Mouse (Mus musculus): ENCODE data around the gene Mrgprb5. TPM values are rescaled to one million over a fixed set of nuclear protein-coding genes. Genes with fewer than 3 reads are reported as not detected.
"Not testable (repeated sequence)": the region's sequence is repeated elsewhere in the genome, so short reads cannot be mapped to it uniquely, and the experiment has no call there.

Gene Mrgprb5
- total RNA-seq (2021) = not detected
- long read RNA-seq, experiment 1 = 0 reads
- long read RNA-seq, experiment 2 = 0 reads

DNA sequence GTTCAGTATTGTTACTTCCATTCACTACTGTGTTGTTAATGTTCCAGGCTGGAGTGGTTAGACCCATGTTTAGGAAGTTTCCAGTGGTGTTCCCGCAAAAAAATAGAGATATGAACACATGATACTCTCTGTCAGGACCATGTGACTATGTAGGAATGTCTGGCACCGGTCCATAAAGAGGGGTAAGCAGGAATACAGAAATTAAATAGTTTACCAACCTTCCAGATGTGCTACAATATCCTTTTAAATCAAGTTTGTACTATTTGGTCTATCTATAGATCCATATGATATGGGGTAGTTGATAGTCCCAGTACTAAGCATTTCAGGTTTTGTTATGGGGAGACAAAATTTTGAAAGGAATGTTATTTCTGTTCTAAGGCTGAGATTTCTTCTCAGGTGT lies at the start of gene Mrgprb5:
TSS of gene Mrgprb5 (minus strand) at position 101 of the 400 bp plus-strand sequence.
- no peak for DNase-seq

DNA sequence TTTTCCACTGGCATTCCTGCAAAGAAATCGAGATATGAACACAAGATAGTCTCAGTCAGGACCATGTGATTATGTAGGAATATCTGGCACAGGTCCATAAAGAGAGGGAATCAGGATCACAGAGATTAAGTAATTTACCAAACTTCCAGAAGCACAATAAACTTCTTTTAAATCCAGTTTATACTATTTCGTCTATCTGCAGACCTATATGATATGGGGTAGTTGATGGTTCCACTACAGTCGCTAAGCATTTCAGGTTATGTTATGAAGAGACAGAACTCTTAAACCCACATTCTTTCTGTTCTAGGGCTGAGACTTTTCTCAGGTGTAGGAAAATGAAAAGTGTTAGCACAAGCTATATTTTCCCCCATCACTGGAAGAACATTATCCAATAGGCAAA lies 30.4 kb upstream of the Mrgprb5 start, which contains the start of gene Mrgprb4:
TSS of gene Mrgprb4 (minus strand) at position 101 of the 400 bp plus-strand sequence.
- DNase-seq = no peak

DNA sequence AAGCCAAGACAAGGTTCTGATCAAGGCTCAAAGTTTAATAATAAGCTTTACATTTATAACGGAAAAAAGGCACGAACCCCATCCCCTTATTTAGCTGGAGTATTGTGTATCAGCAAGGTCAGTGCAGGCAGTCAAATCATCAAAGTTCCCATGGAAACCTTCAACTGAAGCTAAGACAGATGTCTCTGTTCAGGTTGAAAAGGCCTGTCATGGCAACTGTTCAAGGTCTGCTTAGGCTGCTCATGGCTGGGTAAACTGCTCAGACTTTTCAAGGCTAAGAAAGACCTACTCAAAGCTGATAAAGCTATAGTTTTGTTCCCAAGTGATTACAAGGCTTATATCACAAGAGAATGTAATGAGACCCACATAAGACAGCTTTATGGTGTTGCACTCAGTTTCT lies 1.3 kb downstream of the Mrgprb5 start:
- peak; percentile 30 for DNase-seq

DNA sequence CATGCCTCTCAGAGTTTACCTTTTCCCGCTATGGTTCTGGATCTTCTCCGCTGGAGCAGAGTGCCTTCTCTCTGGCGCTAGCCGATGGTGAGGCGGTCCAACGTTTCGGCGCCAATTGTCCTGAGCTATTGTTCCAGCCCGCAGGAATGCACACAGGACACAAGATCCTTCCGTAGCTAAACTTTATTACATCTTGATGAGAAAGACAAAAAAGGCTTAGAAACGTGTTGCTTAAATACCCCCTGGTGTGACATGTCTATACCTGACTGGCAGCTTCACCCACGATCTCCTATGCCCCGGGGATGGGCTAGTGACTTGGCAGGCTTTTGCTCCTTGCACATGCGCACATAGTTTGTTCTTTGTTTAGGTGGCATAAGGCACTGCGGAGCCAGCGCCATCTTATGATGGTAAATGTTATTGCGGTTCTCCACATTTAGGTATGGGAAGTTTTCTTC lies 30.5 kb downstream of the Mrgprb5 start:
- DNase-seq = peak; percentile 31

DNA sequence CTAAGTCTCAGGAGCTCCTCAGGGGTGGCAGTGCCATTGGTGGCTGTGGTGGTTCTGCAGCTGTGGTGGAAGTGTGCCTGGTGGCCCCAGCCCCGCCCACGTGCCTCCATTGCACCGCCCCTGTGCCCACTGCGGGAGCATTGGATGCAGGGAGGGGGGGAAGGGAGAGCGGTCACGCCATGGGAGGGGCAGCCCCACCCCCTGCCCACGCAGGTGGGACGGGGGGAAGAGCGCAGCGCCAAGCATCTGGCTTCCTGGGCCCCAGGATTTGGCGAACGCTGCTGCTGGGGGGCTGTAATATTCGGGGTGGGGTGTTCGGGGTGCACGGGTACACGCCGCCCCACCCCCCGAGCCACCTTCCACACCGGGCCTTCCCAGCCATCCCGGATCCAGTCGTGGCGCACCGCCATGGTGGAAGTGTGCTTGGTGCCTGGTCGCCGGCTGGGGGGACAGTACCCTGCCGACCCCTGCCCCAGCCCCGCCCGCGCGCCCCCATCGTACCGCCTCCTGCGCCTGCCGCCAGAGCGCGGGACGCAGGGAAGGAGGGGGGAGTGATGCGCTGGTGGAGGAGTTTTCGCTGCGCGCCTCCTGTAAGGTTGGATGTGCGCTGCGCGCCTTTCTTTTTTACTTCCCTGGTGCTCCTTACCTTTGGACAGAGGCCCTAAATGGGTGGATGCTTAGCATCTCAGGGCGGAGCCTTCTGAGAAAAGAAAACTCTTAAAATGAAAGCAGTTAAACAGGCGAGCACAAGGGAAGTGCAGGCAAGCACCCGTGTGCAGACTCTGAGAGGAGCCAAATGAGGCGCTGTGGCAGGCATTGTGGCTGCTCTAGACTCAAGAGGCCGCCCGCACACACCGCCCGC lies 31.4 kb downstream of the Mrgprb5 start:
- DNase-seq = peak; percentile 20

DNA sequence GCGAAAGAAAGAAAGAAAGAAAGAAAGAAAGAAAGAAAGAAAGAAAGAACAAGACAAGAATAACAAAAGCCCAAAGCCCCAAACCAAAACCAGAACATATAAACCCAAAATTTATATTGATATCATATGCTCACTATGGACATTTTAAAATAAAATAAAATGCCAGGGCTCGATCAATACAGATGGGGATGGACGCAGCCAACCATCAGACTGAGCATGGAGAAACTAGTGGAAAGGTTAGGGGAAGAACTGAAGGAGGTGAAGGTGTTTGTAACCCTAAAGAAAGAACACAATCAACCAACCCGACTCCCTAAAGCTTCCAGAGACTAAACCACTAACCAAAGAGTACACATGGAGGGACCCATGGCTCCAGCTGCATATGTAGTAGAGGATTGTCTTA lies 36.1 kb downstream of the Mrgprb5 start:
- no peak for DNase-seq

GRCm38 (mm10) chr7:48132247-48132646 lies 36.6 kb downstream of the Mrgprb5 start:
- DNase-seq = peak; percentile 12

GRCm38 (mm10) chr7:48131820-48132219 lies 37.0 kb downstream of the Mrgprb5 start:
- not testable (repeated sequence) for DNase-seq

GRCm38 (mm10) chr7:48123806-48124205 lies 45.0 kb downstream of the Mrgprb5 start:
- no peak for DNase-seq

Other genes with a start within 250 kb of the Mrgprb5 start
- gene Mrgpra4, start 186.9 kb downstream of the Mrgprb5 start, total RNA-seq (2021) = not detected
- gene Mrgprx1, start 141.4 kb downstream of the Mrgprb5 start, total RNA-seq (2021) = not detected
- not detected for gene Mrgprb4, start 30.3 kb upstream of the Mrgprb5 start, total RNA-seq (2021)
- gene Mrgprb8, start 219.5 kb upstream of the Mrgprb5 start, total RNA-seq (2021) = not detected

Measured in adrenal gland, postnatal 10 days (tissue).